Mouse (Mus musculus) liver, adult 2 months (tissue): ENCODE measurements around the gene Fgf11. TPM values are rescaled to one million over a fixed set of nuclear protein-coding genes. Genes with fewer than 3 reads are reported as not detected.

ENCODE experiments used
- DNase-seq: peaks from one replicate; pipeline ENCODE4 v3.0.0-alpha.2; 2011; ENCODE audit warnings: low read depth, low spot score; ENCODE audit errors: extremely low read depth
- H3K27ac ChIP-seq: fragments of 200-500 bp; replicated peaks from 2 replicates; pipeline ENCODE4 v1.5.1; 2012; ENCODE audit warnings: low read depth, mild to moderate bottlenecking, control low read depth, inconsistent platforms, low read length; ENCODE audit not compliant: insufficient read depth
- H3K27me3 ChIP-seq: fragments of 200-500 bp; 2 replicates; pipeline ENCODE4 v1.6.1; 2012; ENCODE audit warnings: mild to moderate bottlenecking, moderate library complexity, low read length, inconsistent platforms; ENCODE audit not compliant: control insufficient read depth, insufficient read depth
- H3K36me3 ChIP-seq: fragments of 200-500 bp; 2 replicates; pipeline ENCODE4 v1.6.1; 2012; ENCODE audit warnings: low read length, inconsistent platforms; ENCODE audit not compliant: control insufficient read depth, insufficient read depth
- H3K4me1 ChIP-seq: fragments of 200-500 bp; 2 replicates; pipeline ENCODE4 v1.6.1; 2011; ENCODE audit warnings: low read length; ENCODE audit not compliant: control insufficient read depth, insufficient read depth
- H3K4me3 ChIP-seq: fragments of 200-500 bp; 2 replicates; pipeline ENCODE4 v1.5.1; 2011; ENCODE audit warnings: low read depth, mild to moderate bottlenecking, control low read depth, low read length, moderate library complexity; ENCODE audit not compliant: insufficient read depth
- H3K79me2 ChIP-seq: fragments of 200-500 bp; 2 replicates; pipeline ENCODE4 v1.6.1; 2012; ENCODE audit warnings: inconsistent platforms, mild to moderate bottlenecking, low read length, moderate library complexity; ENCODE audit not compliant: control insufficient read depth, insufficient read depth
- H3K9ac ChIP-seq: fragments of 200-500 bp; 2 replicates; pipeline ENCODE4 v1.6.1; 2012; ENCODE audit warnings: low read depth, mild to moderate bottlenecking, control low read depth, inconsistent platforms, low read length
- CTCF ChIP-seq: fragments of 200-500 bp; IDR thresholded peaks from 2 replicates; pipeline ENCODE4 v1.5.1; 2011; ENCODE audit warnings: low read depth, low read length, control low read depth
- POLR2A ChIP-seq: fragments of 200-500 bp; IDR thresholded peaks from 2 replicates; pipeline ENCODE4 v1.6.1; 2011; ENCODE audit warnings: low read length, control low read depth; ENCODE audit not compliant: insufficient read depth; ENCODE audit errors: extremely low read depth
- WGBS: fragments of 180-500 bp; shearing (Covaris S2); methylation state at CpG from one replicate; pipeline ENCODE4 v1.1.7; 2018; 5-methylcytosine and 5-hydroxymethylcytosine counted together
- polyA plus RNA-seq: library from polyadenylated mRNA; depleted of rRNA; stranded (reverse); fragments of >200 nt; gene quantifications from 2 replicates; pipeline ENCODE4 v1.2.3, GENCODE M21; 2012
- total RNA-seq: library from RNA; depleted of rRNA; stranded (reverse); fragments of >200 nt; gene quantifications from 2 replicates; pipeline ENCODE4 v1.2.3, GENCODE M21; 2014

Gene Fgf11
- total and polyA plus RNA-seq, 2 experiments = 0.18 to 0.33 TPM

DNA sequence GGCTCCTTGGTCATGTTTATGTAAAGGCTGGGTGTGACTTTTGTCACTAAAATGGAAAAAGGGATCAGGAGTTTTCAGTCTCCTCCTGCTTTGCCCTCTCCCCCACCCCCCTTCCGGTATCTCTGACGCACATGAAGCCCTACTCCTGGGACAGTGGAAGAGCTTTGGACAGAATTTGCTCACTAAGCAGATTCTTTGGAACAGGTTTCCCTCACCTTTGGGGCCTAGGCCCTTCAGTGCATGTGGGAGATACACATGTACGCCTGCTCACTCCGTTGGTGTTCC is 34.1 kb downstream of the Fgf11 start:
- Histone ChIP-seq H3K79me2 (peaks cover 18% of the 10 kb centered on the region; the same call in 1 of the 2 replicates), H3K9ac (0 out of 2 replicates have a peak overlapping the region, but pooled peaks have one; percentile 15), H3K4me1 (peaks cover 6% of the 10 kb centered on the region; the same call in 1 of the 2 replicates), H3K36me3 (no peaks in the 10 kb centered on the region), H3K27ac (peak overlapping the region; percentile 26; the same call in 1 of the 2 replicates), H3K4me3 (no peak overlapping the region), H3K27me3 (no peaks in the 10 kb centered on the region)
- WGBS = 61% methylated on average over 4 of the region's 4 CpGs
- TF ChIP-seq CTCF (no peak), POLR2A (no peak)
- peak; percentile 24 for DNase-seq

- Histone ChIP-seq H3K27ac (peak overlapping the region; percentile 29), H3K4me1 (peaks cover 6% of the 10 kb centered on the region; the same call in 1 of the 2 replicates), H3K4me3 (peak overlapping the region; percentile 27; the same call in 1 of the 2 replicates), H3K9ac (peak overlapping the region; percentile 97), H3K27me3 (no peaks in the 10 kb centered on the region), H3K36me3 (no peaks in the 10 kb centered on the region), H3K79me2 (peaks cover 18% of the 10 kb centered on the region; the same call in 1 of the 2 replicates)
- TF ChIP-seq POLR2A = no peak
- no peak for TF ChIP-seq CTCF
- 62% methylated on average over 13 of the region's 13 CpGs for WGBS
- no peak for DNase-seq
Observed at GRCm38 (mm10) chr11:69766872-69767624, 34.6 kb downstream of the Fgf11 start.

DNA sequence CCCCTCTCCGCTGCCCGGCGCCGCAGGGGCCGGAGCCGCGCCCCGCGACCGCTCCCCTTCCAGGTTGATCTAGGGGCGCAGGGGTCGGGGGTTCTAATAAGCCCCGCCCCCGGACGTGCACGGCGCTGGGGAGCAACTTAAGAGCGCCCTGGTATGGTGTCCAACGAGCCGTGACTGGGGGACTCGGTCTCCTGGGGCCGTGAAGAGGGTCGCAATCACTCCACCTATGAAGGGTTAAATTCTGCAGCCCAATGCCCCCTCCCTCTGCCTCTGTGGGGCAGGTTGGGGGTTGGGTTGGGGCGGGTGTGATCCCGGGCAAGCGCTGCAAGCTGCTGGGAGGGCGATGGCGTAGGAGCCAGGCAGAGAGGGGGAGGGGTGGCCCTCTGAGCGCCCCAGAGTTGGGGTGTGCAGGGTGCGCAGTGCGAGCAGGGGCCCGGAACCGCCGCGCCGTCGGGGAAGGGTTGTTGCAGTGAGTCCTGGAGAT is 35.5 kb downstream of the Fgf11 start:
- peaks cover 6% of the 10 kb centered on the region; the same call in 1 of the 2 replicates for H3K4me1 ChIP-seq
- TF ChIP-seq CTCF = no peak
- TF ChIP-seq POLR2A = no peak

DNA sequence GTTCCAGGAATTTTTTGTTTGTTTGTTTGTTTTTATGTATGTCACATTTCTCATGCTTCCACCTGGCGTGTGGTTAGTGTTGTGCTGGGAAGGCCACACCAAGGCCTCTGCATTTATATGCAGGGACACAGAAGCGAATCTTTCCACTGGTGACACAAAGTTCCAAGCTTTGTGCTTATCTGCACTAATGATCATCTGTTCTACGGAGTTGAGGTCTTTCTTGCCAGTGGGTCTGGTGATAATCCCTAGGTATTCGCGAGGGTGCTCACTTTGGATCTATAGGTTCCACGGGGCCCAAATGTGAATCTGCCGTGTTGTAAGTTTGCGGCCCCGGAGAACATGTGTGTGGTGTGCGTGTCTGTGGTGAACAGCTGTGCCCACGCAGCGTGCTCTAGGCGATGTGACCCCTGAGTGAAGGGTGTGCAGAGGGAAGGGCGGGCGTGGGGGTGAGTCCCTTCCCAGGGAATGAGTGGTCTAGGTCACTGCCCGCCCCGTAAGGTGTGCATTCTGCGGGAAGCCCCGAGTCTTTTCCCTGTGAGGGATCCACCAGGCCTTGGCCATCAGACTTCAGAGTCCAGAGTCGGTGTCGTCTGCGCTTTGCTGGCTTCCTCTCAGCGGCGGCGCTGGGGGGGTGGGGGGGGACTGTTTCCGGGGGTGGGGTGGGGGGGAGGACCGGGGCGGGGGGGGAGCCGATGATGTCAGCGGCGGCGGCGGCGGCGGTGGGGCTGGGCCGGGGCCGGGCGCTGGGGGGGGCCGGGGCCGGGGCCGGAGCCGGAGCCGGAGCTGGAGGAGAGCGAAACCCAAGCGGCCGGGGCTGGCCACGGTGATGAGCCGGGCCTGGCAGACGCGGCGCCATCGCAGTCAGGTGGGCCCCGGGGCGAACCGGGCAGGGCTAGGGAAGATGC is 36.2 kb downstream of the Fgf11 start, which contains the start of gene Zbtb4:
Gene Zbtb4 (plus strand): TSS at position 692 of the 905 bp plus-strand sequence.
- peak within 1 kb of the TSS; percentile 97 for H3K9ac ChIP-seq
- no peak for DNase-seq
- WGBS = 19% methylated on average over 50 of the region's 55 CpGs

More for the DNA sequence above, 35.5 kb downstream of the Fgf11 start:
- peak overlapping the region; percentile 97 for H3K9ac ChIP-seq
- H3K27ac ChIP-seq = peak overlapping the region; percentile 81
- H3K27me3 ChIP-seq = no peaks in the 10 kb centered on the region
- DNase-seq = peak; percentile 29
- under 1% methylated on average over 35 of the region's 37 CpGs for WGBS
- no peaks in the 10 kb centered on the region for H3K36me3 ChIP-seq
- peak overlapping the region; percentile 94 for H3K4me3 ChIP-seq
- H3K79me2 ChIP-seq = peaks cover 18% of the 10 kb centered on the region; the same call in 1 of the 2 replicates

DNA sequence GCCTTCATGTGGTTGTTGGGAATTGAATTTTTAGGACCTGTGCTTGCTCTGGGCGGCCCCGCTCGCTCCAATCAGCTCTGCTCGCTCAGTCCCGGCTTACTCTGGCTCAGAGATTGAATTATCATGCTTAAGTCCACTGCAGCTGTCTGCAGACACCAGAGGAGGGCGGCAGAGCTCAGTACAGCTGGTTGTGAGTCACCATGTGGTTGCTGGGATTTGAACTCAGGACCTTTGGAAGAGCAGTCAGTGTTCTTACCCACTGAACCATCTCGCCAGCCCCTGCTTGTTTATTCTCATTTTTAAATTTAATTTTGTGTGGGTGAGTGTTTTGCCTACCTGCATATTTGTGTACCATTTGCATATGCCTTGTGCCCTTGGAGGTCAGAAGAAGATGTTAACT is 38.1 kb downstream of the Fgf11 start:
- WGBS = 90% methylated on average over 7 of the region's 7 CpGs
- H3K36me3 ChIP-seq = no peaks in the 10 kb centered on the region
- TF ChIP-seq POLR2A (no peak), CTCF (peak; percentile 65)

More for the DNA sequence above, 36.2 kb downstream of the Fgf11 start, which contains the start of gene Zbtb4:
- Histone ChIP-seq H3K4me1 (peaks cover 6% of the 10 kb centered on the region; the same call in 1 of the 2 replicates), H3K79me2 (peaks cover 18% of the 10 kb centered on the region; the same call in 1 of the 2 replicates), H3K4me3 (peak within 1 kb of the TSS; percentile 94), H3K27ac (peak within 1 kb of the TSS; percentile 81), H3K27me3 (no peaks in the 10 kb centered on the region), H3K36me3 (no peaks in the 10 kb centered on the region)
- 0 out of 2 replicates have a peak, but pooled peaks have one; percentile 20 for TF ChIP-seq POLR2A
- no peak for TF ChIP-seq CTCF

More for the DNA sequence above, 38.1 kb downstream of the Fgf11 start:
- no peak for DNase-seq
- Histone ChIP-seq H3K27ac (no peak overlapping the region), H3K79me2 (peaks cover 14% of the 10 kb centered on the region; the same call in 1 of the 2 replicates), H3K4me1 (peaks cover 10% of the 10 kb centered on the region; the same call in 1 of the 2 replicates), H3K27me3 (no peaks in the 10 kb centered on the region), H3K9ac (no peak overlapping the region), H3K4me3 (no peak overlapping the region)
